Mouse (Mus musculus) activated CD4-positive, CD25-positive, alpha-beta regulatory T cell, adult 4 months (primary cell): ENCODE measurements at regions not wholly inside any gene's neighbourhood (a gene's known extent, or its start where the extent isn't known, plus 50 kb on each side); places are given as distances from the start of the nearest gene placed in this dataset.
"Not testable (repeated sequence)": the region's sequence is repeated elsewhere in the genome, so short reads cannot be mapped to it uniquely, and the experiment has no call there.

Experiments used
- ATAC-seq: one replicate; pipeline ENCODE4 v1.8.0; 2017

- no peak for ATAC-seq
Measured at GRCm38 (mm10) chr4:105844675-105845466, 55.2 kb downstream of the Gm12728 start.

GRCm38 (mm10) chr4:105845998-105846989 is 56.6 kb downstream of the Gm12728 start:
- ATAC-seq, result not testable (repeated sequence)

GRCm38 (mm10) chr4:105853086-105853485 is 63.4 kb downstream of the Gm12728 start:
- ATAC-seq, result no peak

GRCm38 (mm10) chr4:105859052-105859864 is 69.6 kb downstream of the Gm12728 start:
- no peak for ATAC-seq

- no peak for ATAC-seq
Measured at GRCm38 (mm10) chr4:105860930-105861653, 71.4 kb downstream of the Gm12728 start.

DNA sequence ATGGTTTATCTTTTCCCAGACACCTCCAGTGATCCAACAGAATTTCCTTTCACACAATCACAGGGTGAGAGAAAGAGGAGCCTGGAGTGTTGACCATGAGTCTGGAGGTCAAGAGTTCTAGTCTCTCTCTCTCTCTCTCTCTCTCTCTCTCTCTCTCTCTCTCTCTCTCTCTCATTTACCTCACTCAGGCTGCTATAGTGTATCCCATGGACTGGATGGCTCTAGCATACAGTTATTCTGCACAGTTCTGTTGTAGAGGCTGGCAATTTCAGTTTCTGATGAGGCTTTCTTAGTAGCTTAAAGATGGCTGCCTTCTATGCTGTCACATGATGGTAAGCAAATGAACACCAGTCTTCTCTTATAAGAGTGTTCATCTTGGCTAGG is 72.0 kb downstream of the Gm12728 start:
- ATAC-seq, result no peak

- no peak for ATAC-seq
Measured at GRCm38 (mm10) chr4:105870512-105870911, 80.8 kb downstream of the Gm12728 start.

GRCm38 (mm10) chr4:105877246-105877645 is 87.6 kb downstream of the Gm12728 start:
- no peak for ATAC-seq

DNA sequence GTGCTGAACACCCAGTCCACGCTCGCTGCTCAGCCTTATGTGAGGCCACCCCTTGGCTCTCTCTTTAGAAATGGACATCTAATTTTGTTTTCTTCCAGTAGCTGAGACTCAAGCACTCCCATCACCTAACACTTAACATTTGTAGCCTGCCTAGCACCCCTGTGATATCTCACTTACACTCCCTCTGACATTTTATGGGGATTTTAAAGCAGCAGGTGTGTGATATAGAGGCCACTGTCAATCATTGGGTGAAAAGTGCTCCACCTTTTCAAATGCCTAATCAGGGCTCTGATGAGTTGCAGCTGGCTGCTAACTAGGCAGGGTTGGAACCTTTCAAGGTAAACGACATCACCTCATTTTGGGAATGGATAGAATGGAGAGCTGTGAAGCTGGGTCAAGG is 90.2 kb downstream of the Gm12728 start:
- ATAC-seq, result no peak

DNA sequence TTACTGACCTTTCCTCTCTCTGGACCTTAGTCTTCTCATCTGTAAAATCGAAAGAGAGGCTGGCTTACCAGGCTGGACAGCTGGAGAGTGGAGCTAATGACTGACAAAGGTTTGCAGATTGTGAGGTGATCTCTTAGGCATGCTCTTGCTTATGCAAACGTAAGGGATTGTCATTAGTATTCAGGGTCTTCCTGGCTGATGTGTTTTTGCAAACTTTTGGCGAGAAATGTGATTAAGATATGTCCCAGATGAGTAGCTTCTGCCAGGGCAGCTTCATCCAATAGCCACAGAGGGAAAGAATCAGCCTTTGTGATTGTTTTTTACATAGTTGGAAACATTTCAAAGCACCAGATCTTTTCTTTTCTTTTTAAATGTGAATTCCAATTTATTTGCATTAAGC is 95.1 kb downstream of the Gm12728 start:
- no peak for ATAC-seq

- ATAC-seq, result no peak
Measured at GRCm38 (mm10) chr4:105891438-105891837, 101.8 kb downstream of the Gm12728 start.

- ATAC-seq, result no peak
Measured at GRCm38 (mm10) chr4:105892065-105892464, 102.4 kb downstream of the Gm12728 start.

GRCm38 (mm10) chr4:105895116-105895515 is 105.4 kb downstream of the Gm12728 start:
- no peak for ATAC-seq

DNA sequence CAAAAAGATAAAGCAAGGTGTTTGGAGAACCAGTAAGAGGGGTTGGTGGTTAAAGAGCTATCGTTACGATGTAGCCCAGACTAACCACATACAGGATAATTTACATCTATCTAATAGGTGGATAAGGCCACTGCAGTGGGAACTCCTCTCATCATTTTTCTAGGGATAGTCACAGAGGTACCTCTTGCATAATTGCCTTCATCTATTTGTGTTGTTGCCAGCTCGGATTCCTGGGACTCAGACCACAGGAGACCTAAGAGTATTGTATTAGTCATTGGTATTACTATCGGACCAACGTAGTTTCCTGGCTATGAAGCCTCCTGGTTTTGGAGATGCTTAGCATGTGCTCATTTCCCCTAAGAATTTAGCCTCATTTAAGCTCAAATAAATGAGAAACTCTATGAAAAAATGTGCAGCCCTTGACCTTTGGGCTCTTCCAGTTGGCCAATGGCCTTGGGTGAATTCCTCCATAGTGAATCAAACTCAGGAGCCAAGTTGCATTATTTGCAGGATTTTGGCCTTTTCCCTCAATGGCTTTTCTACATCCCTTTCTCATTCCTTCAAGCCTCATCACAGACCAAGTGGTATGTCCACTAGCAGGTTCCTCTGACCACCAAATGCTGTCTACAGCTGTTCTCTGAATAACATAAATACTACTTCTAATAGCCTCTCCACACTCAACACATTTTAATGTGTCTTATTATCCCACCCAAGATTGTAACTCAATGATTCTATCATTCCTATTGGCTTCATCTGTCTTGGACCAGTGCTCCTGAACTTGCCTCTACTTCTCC is 108.6 kb downstream of the Gm12728 start:
- no peak for ATAC-seq

- no peak for ATAC-seq
Measured at GRCm38 (mm10) chr4:105904896-105905295, 115.2 kb downstream of the Gm12728 start.

GRCm38 (mm10) chr4:105906411-105906810 is 116.7 kb downstream of the Gm12728 start:
- no peak for ATAC-seq

DNA sequence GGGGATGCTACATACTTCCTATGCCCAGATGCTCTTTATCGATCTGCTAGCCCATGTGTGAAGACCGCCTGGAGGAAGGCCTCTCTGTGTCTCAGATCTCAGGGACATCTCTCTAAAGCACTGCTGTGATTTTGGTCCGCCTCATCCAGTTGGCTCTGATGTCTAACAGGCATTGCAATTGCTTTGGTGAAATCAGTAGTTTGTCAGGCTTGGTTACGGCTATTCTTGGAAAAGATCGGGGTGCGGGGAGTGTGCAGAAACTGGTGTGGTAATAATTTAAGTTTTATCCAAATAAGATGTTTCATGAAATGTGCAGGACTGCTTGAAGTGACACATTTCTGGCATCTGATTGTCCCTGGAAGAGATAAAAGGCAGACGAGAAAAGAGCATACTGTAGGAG is 117.9 kb downstream of the Gm12728 start:
- no peak for ATAC-seq

GRCm38 (mm10) chr4:105908281-105908680 is 118.6 kb downstream of the Gm12728 start:
- ATAC-seq, result no peak

- no peak for ATAC-seq
Measured at GRCm38 (mm10) chr4:105909272-105909671, 119.6 kb downstream of the Gm12728 start.

DNA sequence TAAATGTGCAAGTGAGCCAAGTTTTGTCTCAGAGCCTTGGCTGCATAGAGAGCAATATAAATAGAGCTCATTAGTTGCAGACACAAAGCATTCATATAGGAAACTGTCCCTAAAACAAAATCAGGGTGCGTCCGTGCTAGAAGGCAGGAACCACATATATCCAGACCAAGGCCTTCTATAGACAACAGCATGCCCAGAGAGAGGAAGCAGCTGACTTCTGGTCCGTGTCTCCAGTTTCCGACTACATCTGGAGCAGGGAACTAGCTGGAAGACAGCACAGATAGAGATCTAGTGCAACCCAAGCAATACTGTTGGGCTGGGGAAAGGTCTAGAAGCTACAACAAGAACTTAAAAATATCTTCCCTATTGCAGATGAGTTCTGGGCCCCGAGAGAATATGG is 121.0 kb downstream of the Gm12728 start:
- ATAC-seq, result no peak

DNA sequence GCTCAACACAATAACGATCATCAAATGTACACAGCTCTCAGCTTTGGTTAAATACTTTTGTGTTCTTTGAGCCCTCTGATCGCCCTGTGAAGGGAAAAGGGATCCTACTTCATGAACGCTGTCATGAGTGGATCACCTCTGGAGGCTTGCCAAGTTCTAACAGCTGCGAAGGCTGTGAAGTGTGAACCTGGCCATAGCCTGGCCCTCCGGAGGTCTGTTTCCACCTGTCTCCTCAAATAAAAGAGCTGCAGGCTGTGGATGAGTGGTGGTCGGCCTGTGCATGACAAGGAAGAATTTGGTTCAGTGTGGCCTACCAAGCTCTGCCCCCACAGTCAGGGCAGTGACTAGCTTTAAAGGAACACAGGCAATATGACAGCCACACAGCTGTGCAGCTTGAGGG is 122.0 kb downstream of the Gm12728 start:
- no peak for ATAC-seq
